Mouse (Mus musculus): ENCODE results near the gene Adra2a. TPM values are rescaled to one million over a fixed set of nuclear protein-coding genes. Genes with fewer than 3 reads are reported as not detected.

The Adra2a gene
- 0.05 and 0.06 TPM in 2 replicates for polyA plus RNA-seq (2012; ENCODE audit: low replicate concordance)

GRCm38 (mm10) chr19:54043851-54044250 is at the start of gene Adra2a:
Gene Adra2a, plus strand, starts transcription at chr19:54044151.

Other genes with a start within 250 kb of the Adra2a start
- 68.5 and 94.8 TPM in 2 replicates for gene Pdcd4, start 151.9 kb upstream of the Adra2a start, polyA plus RNA-seq (2012; ENCODE audit: low replicate concordance)
- 2.2 and 4.1 TPM in 2 replicates for gene Shoc2, start 99.8 kb upstream of the Adra2a start, polyA plus RNA-seq (2012; ENCODE audit: low replicate concordance)
- gene Bbip1, start 99.5 kb upstream of the Adra2a start, polyA plus RNA-seq (2012; ENCODE audit: low replicate concordance): 6.6 and 8.2 TPM in 2 replicates